Mouse (Mus musculus): ENCODE results near the gene Kpna1. TPM values are rescaled to one million over a fixed set of nuclear protein-coding genes. Genes with fewer than 3 reads are reported as not detected.
"Not testable (repeated sequence)": the region's sequence is repeated elsewhere in the genome, so short reads cannot be mapped to it uniquely, and the experiment has no call there.

Gene Kpna1
- total and polyA plus RNA-seq, 3 experiments, result 22.1 to 63.9 (median 57.9) TPM

- Histone ChIP-seq H3K36me3 (replicated peaks in 1 of 2; ENCODE audit: control insufficient read depth in 1 of 2, insufficient read depth in 1 of 2, low read length in 1 of 2) (peaks cover 15 to 44% of the 10 kb centered on the region in 2 experiments), H3K79me2 (replicated peaks; ENCODE audit: control insufficient read depth, extremely low read depth, insufficient read depth, poor library complexity, severe bottlenecking) (peaks cover 47% of the 10 kb centered on the region)
- 0 out of 2 replicates have a peak, but pooled peaks have one; percentile 63 for TF ChIP-seq TBP (conservative IDR thresholded peaks at IDR 0.05; ENCODE audit: low read depth, low read length)
- H3K4me3 ChIP-seq (replicated peaks in 1 of 3; ENCODE audit: low read depth in 2 of 3, low read length in 2 of 3, poor library complexity in 1 of 3); H3K4me2 ChIP-seq (ENCODE audit: insufficient read depth, low read depth, poor library complexity, severe bottlenecking); in situ Hi-C loops (cut with MboI; ENCODE audit: low pct_ligation_motif_present, low pct_unique_long_range_greater_than_20kb, low sequenced_read_pairs); H3K4me1 ChIP-seq (ENCODE audit: control insufficient read depth in 1 of 2, insufficient read depth in 2 of 2); H3K27me3 ChIP-seq (replicated peaks); H3K9ac ChIP-seq (ENCODE audit: insufficient read depth, low read depth); dilution Hi-C loops (cut with MboI; ENCODE audit: extremely low pct_ligation_motif_present, extremely low pct_unique_long_range_greater_than_20kb, low sequenced_read_pairs); DNase-seq (ENCODE audit: extremely low read depth); H3K27ac ChIP-seq (ENCODE audit: insufficient read depth, low read depth); H3K9me3 ChIP-seq (replicated peaks; ENCODE audit: low read length): not testable (repeated sequence)
Observed at GRCm38 (mm10) chr16:35998852-35999251, 20.3 kb downstream of the Kpna1 start.

DNA sequence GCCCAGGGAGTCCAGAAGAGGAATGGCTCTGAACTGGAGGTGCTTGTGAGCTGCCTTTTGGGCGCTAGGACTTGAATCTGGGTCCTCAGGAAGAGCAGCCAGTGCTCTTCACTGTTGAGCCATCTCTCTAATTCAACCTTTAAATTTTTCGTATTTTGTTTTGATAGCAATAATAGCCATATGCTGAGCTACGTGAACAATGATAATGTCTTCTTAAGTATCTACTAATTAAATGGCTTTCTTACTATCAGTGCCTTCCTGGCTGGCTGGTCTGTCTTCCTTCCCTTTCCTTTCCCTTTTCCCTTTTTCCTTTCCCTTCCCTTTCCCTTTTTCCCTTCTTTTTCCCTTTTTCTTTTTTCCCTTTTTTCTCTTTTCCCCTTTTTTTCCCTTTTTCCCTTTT is 29.8 kb downstream of the Kpna1 start:
- no peak overlapping the region for H3K27ac ChIP-seq (ENCODE audit: insufficient read depth, low read depth)
- H3K27me3 ChIP-seq (replicated peaks), result no peaks in the 10 kb centered on the region
- dilution Hi-C loops (cut with MboI; ENCODE audit: extremely low pct_ligation_motif_present, extremely low pct_unique_long_range_greater_than_20kb, low sequenced_read_pairs), result no loop called here
- H3K4me3 ChIP-seq (replicated peaks in 1 of 3; ENCODE audit: low read depth in 2 of 3, low read length in 2 of 3, poor library complexity in 1 of 3), result no peak overlapping the region
- peaks cover 10% of the 10 kb centered on the region for H3K79me2 ChIP-seq (replicated peaks; ENCODE audit: control insufficient read depth, extremely low read depth, insufficient read depth, poor library complexity, severe bottlenecking)
- no peak for DNase-seq (ENCODE audit: extremely low read depth)
- no peak overlapping the region for H3K9ac ChIP-seq (ENCODE audit: insufficient read depth, low read depth)
- no peaks in the 10 kb centered on the region for H3K9me3 ChIP-seq (replicated peaks; ENCODE audit: low read length)
- in situ Hi-C loops (cut with MboI; ENCODE audit: low pct_ligation_motif_present, low pct_unique_long_range_greater_than_20kb, low sequenced_read_pairs), result no loop called here
- TF ChIP-seq MEF2A (IDR thresholded peaks at IDR 0.05; ENCODE audit: borderline replicate concordance, low read depth, low read length) (no peak), RCOR1 (conservative IDR thresholded peaks at IDR 0.05; ENCODE audit: low read depth, low read length) (no peak), UBTF (IDR thresholded peaks at IDR 0.05; ENCODE audit: low read depth, low read length) (no peak), TBP (conservative IDR thresholded peaks at IDR 0.05; ENCODE audit: low read depth, low read length) (no peak), KAT2A (IDR thresholded peaks at IDR 0.05; ENCODE audit: insufficient replicate concordance, low read length) (no peak), NRF1 (IDR thresholded peaks at IDR 0.05; ENCODE audit: low read depth, low read length) (no peak), CTCF (conservative IDR thresholded peaks at IDR 0.05 in 1 of 2, IDR thresholded peaks at IDR 0.05 in 1 of 2; ENCODE audit: low read depth in 2 of 2, low read length in 2 of 2) (no peak), SMC3 (IDR thresholded peaks at IDR 0.05; ENCODE audit: low read depth, low read length) (no peak), ZMIZ1 (IDR thresholded peaks at IDR 0.05; ENCODE audit: low read depth, low read length) (no peak), CHD1 (IDR thresholded peaks at IDR 0.05; ENCODE audit: low read depth, low read length) (no peak), MAFK (IDR thresholded peaks at IDR 0.05; ENCODE audit: insufficient replicate concordance, low read length) (no peak), USF2 (conservative IDR thresholded peaks at IDR 0.05; ENCODE audit: low read depth, low read length) (no peak), IRF4 (IDR thresholded peaks at IDR 0.05; ENCODE audit: low read depth, low read length) (no peak), MXI1 (IDR thresholded peaks at IDR 0.05; ENCODE audit: low read depth, low read length) (no peak), NELFE (IDR thresholded peaks at IDR 0.05; ENCODE audit: low read depth, low read length) (no peak), SIN3A (IDR thresholded peaks at IDR 0.05; ENCODE audit: low read length) (no peak), MAZ (IDR thresholded peaks at IDR 0.05; ENCODE audit: low read depth, low read length) (no peak)
- no peaks in the 10 kb centered on the region for H3K4me1 ChIP-seq (ENCODE audit: control insufficient read depth in 1 of 2, insufficient read depth in 2 of 2)
- peaks cover 21 to 72% of the 10 kb centered on the region in 2 experiments for H3K36me3 ChIP-seq (replicated peaks in 1 of 2; ENCODE audit: control insufficient read depth in 1 of 2, insufficient read depth in 1 of 2, low read length in 1 of 2)
- no peak overlapping the region for H3K4me2 ChIP-seq (ENCODE audit: insufficient read depth, low read depth, poor library complexity, severe bottlenecking)

Measured in CH12.LX (cell line).